Mouse (Mus musculus) frontal cortex, postnatal 14 days (tissue): Measurements from ENCODE around the gene Ripor2.

Experiments used
- DNase-seq, 2 experiments: peaks; one replicate each; pipeline ENCODE4 v3.0.0; 2022; ENCODE audit warnings: low spot score in 2 of 2

Ripor2 gene

GRCm38 (mm10) chr13:24581833-24582232, at the start of gene Ripor2:
Gene Ripor2 (plus strand): TSS chr13:24582189.
- DNase-seq: no peak

GRCm38 (mm10) chr13:24536531-24537167, 45.3 kb upstream of the Ripor2 start:
- no peak for DNase-seq

DNA sequence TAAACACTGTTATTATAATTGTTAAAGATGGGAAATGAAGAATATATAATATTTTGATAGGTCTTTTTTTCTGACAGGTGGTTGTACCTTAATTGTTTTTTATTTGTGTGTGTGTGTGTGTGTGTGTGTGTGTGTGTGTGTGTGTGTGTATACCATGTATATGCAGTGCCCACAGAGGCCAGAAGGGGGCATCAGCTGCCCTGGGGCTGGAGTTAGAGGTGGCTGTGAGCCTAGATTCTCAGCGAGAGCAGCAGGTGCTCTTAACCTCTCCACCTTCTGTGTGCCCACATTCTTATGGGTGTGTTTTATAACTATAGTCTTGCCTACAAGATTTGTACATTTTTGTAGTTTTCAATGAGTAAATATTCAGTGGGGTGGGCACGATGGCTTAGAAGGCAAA, 44.0 kb upstream of the Ripor2 start:
- DNase-seq: no peak

DNA sequence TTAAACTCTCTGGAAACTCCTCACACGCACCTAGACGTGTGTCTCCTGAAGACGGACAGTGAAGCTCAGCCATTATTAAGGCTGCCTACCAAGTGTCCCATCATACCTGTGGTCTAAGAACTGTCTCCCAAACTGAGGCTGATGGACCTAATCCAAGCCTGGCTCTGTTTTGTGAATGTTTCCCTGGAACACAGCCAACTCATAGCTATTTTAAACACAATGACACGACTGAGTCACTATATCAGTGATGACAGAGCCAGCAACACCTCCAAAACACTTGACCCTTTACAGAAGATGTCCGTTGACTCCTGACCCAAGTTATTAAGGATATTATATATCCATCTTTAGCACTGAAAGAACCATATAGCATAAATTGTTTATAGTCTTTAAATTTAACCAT, 43.0 kb upstream of the Ripor2 start:
- DNase-seq: no peak

DNA sequence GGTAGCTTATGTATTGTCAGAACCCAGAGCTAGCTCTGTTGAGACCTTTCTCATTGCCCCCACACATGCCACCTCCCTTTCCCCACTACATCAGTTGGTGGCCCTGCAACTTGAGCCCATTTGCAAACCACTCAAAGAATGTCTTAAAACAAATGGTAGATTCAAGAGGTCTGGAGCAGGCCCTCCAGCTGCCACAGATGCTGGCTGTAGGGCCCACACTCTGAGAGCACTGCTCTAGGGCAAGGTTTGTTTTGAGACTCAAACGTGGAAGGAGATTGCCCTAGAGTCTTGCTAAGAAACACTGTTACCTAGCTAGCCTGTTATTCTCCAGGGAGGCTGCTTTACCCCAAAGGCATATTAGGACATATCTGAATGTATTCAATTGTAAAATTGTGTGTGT, 36.3 kb upstream of the Ripor2 start:
- DNase-seq: no peak

DNA sequence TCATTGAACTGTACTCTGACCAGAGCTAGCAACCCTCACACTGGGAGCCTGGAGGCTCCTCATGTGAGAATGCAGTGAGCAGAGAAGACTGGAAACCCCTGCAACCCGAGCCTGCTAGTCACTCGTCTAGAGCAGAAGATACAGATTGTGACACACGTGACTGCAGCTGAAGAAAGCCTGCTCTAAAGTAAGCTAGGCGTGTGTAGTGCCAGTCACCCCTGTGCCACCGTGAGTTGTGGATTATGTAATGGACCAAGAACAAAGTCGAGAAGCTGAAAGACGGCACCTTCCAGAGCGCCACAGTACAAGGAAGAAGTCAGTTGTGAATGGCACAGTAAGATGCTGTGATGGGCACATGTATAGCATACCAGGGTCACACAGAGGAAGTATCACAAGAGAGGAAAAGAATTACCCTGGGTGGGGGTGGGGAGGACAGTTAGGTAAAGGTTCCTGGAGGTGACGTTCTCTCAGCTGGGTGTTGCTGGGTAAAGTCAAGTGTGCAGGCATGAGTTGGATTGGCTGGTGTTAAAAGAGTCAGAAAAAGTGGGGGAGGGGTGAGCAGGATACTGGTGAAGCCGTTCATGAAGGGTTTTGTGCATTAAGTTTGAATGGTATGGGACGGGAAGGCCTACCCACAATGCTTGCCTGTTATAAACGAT, 35.1 kb upstream of the Ripor2 start:
- DNase-seq: no peak

DNA sequence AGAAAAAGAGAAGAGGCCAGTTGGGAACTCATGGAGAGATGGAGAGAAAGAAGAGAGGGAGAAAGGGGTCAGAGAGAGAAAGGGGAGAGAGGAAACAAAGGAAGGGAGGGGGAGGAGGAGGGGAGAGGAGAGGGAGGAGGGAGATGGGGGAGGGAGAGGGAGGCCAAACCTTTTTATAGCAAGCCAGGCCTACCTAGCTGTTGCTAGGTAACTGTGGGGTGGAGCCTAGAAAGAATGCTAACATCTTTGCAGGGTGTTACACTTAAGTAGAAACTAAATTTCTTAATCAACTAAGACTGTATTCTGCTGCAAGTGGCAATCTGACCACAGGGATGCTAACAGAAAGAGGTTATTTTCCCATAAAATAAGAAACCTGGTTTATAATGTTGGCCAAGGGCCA, 33.1 kb upstream of the Ripor2 start:
- DNase-seq: no peak

DNA sequence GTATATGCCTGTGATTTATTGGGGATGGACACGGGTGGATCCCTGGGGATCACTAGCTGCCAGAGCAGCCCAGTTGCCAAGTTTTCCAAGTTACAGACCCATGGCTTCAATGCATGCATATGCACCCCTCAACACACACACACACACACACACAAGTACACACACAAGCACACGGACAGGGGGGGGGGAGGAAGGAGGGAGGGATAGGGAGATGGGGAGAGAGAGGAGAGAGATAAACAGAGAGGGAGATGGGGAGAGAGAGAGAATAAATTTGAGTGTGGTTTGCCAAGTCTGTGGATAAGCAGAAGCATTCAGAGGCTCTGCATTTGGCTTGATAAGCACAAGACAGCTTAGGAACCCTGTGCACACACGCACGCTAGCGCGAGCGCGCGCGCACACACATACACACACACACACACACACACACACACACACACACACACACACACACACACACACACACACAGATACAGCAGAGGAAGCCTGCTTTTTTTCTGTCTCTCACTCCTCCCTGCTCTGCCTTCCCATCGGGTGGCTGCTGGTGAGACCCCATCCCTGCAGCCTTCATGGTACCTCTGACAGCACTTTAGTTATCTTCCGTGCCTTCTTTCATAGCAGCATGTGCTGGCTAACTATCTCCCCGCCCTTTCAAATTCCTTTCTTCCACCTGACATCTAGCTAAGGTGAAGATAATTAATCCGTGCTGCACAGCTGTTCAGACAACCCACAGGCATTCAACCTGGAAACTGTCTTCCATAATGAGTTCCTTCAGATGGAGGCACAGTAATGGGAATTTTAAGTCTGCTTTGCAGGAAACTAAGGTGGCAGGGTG, 30.7 kb upstream of the Ripor2 start:
- no peak for DNase-seq

DNA sequence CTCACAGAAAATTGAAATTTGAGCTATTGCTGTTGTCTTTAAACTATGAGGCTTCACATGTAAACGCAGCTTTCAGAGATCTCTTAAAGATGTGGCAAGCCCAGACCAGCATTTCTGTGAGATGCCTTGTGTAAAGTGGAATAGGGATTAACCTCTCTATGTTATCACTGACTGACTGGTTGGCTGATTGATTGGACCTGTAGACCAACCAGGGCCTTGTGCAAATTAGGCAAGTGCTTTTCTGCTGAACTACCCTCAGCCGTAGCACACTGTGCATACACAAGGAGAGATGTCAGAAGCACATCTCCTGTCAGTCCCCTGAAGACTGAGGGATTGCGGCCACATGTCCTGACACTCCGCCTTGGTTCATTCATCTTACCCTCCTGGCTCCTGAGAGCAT, 29.9 kb upstream of the Ripor2 start:
- DNase-seq: no peak

DNA sequence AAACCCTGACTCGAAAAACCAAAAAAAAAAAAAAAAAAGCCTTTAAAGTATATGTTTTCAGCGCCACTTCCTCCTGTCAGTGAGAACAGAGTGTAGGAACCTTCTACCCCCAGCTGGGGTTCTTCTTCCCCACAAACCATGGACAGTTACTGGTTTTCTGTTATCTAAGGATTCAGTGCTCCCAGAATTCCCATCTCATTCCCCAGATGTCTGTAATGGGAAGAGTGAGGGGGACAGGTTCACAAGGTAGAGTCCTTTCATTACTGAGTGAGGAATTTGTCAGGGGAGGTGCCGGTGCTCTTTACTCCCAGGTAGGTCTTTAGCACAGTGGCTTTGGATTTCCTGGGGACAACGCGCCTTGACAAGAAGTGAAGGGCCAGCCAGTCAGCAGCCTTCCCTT, 20.6 kb upstream of the Ripor2 start:
- no peak for DNase-seq

DNA sequence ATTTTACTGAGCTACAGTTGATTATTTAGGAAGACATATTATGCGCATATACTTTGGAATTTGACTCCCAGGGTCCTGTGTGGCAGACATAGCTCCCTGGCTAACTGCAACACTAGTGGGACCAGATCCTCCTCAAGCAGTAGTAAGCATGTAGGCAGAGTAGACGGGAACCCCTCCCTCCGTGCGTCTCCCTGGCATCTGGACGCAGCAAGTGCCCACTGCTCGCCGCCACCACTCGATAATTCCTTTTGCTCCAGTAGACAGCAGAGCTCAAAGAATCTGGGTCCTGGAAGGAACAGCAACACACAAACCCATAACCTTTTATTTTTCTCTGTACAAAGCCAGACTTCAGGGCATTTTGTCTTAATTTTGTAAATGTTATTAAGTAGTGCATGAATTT, 17.3 kb upstream of the Ripor2 start:
- DNase-seq: no peak

- DNase-seq: no peak
Observed at GRCm38 (mm10) chr13:24565230-24565949, 16.6 kb upstream of the Ripor2 start.

GRCm38 (mm10) chr13:24565950-24566320, 16.1 kb upstream of the Ripor2 start:
- DNase-seq: no peak

GRCm38 (mm10) chr13:24567176-24567811, 14.7 kb upstream of the Ripor2 start:
- DNase-seq: no peak

- no peak for DNase-seq
Observed at GRCm38 (mm10) chr13:24569066-24569465, 12.9 kb upstream of the Ripor2 start.

DNA sequence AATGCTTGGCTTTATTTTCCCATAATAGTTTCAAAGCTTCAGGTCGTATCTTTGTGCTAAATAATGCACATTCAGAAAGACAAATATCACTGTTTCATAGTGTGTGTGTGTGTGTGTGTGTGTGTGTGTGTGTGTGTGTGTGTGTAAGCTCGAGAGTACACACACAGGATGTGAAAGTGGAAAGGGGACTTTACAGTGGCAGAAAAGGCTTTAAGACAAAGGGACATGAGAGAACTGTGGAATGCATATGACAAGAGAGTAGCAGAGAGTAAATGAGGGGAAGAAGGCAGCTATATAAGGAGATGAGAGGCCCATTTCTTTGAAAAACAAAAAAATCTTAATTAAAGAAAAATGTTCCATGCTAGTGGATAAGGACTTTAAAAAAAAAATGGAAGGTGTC, 11.3 kb upstream of the Ripor2 start:
- DNase-seq: no peak

- DNase-seq: no peak
Observed at GRCm38 (mm10) chr13:24571906-24572305, 10.1 kb upstream of the Ripor2 start.

- no peak for DNase-seq
Observed at GRCm38 (mm10) chr13:24575126-24575525, 6.9 kb upstream of the Ripor2 start.

DNA sequence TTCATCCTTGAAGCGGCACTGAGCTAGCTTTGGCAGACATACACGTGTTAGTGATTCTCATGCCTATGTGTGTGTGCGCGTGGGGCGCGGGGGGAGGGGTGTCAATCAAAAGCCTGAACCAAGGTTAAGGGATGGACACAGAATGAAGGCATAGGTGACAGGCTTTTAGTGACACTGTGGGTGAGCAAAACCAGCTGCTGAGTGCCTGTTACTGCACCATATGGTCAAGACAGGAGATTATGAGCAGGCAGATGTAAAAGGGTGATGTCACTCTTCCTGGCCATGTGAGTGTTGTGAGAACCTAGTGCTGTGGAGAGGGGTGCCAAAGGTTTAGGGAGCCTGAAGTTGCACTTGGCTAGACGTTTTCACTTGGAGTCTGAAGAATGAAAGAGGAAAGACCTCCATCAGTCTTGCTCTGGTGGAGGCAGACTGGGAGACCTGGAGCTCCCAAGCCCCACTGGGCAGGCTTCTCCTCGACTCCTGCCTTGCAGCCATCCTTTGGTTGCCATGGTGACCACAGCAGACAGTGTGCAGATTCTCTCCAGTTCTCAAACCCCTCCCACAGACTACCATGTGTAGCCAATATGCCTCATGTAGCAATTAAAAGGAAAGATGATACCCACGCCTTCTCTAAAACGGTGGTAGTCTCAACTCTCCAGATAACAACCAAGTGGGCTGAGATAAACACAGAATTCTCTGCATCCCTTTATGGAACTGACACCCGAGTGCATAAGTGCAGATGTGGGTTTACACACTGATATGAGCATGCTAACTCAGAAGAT, 5.5 kb upstream of the Ripor2 start:
- DNase-seq: peak; percentile 56 to 66

- DNase-seq: no peak
Observed at GRCm38 (mm10) chr13:24578317-24578716, 3.7 kb upstream of the Ripor2 start.

DNA sequence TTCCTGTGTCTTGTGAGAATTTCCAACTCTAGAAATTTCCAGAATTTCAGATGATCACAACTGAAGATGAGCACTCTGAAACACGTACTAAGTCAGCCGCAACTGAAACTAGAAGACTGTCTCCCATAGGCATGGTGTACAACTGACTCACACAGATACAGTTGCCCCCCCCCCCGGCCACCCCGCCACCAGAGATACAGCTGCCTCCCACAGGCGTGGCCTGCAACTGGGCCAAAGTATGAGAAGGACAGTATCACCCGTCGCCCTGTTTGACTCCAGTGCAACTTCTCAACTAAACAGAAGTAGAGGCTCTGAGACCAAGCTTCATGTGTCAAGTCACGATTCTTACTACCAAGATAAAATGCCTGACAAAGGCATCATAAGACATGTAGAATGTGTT, 1.2 kb upstream of the Ripor2 start:
- no peak for DNase-seq
